Mouse (Mus musculus) megakaryocyte, embryonic 14.5 days (primary cell): ENCODE data around the gene Mybpc2.

ENCODE experiments used
- FLI1 ChIP-seq: IDR thresholded peaks from 2 replicates; pipeline ENCODE4 v1.6.1; 2012; ENCODE audit warnings: low read length, inconsistent platforms, mixed read lengths
- GATA1 ChIP-seq: IDR thresholded peaks from 3 replicates; pipeline ENCODE4 v1.6.1; 2012; ENCODE audit warnings: mixed read lengths, low read length, inconsistent platforms, borderline replicate concordance

GRCm38 (mm10) chr7:44533746-44534045 lies 9.2 kb upstream of the Mybpc2 start:
- TF ChIP-seq GATA1 (no peak), FLI1 (no peak)
